Mouse (Mus musculus) liver, embryonic 14.5 days (tissue): ENCODE measurements at regions not wholly inside any gene's neighbourhood (a gene's known extent, or its start where the extent isn't known, plus 50 kb on each side); places are given as distances from the start of the nearest gene placed in this dataset.

ENCODE experiments used
- ATAC-seq: fragments of 200-750 bp; cut with Nextera tagmentation; 2 replicates; pipeline ENCODE4 v1.8.0; 2017; ENCODE audit warnings: moderate number of reproducible peaks, mild to moderate bottlenecking, moderate library complexity; ENCODE audit not compliant: insufficient read depth
- DNase-seq, 3 experiments: peaks; one replicate each; pipeline ENCODE4 v3.0.0-alpha.2; 2012 to 2013; ENCODE audit warnings: low read depth in 3 of 3, low spot score in 3 of 3
- H3K27ac ChIP-seq: fragments of 300-500 bp; sonication (generic); 2 replicates; pipeline ENCODE4 v1.5.1; 2014; ENCODE audit warnings: moderate library complexity, mild to moderate bottlenecking, control low read depth, inconsistent platforms
- H3K27me3 ChIP-seq: fragments of 300-500 bp; sonication (generic); 2 replicates; pipeline ENCODE4 v1.6.1; 2014; ENCODE audit warnings: mild to moderate bottlenecking, low read length, moderate library complexity; ENCODE audit not compliant: control insufficient read depth, insufficient read depth
- H3K36me3 ChIP-seq: fragments of 300-500 bp; sonication (generic); replicated peaks from 2 replicates; pipeline ENCODE4 v1.6.1; 2014; ENCODE audit warnings: low read depth; ENCODE audit not compliant: control insufficient read depth, insufficient read depth
- H3K4me1 ChIP-seq, 2 experiments: fragments of 200-500 bp in 1 of 2; fragments of 300-500 bp in 1 of 2; sonication (generic) in 1 of 2; replicated peaks; 2 replicates each; pipeline ENCODE4 v1.6.1; 2012 to 2014; ENCODE audit warnings: antibody characterized with exemption in 1 of 2, inconsistent platforms in 1 of 2, low read length in 1 of 2; ENCODE audit not compliant: control insufficient read depth in 2 of 2, insufficient read depth in 2 of 2
- H3K4me2 ChIP-seq: fragments of 300-500 bp; sonication (generic); 2 replicates; pipeline ENCODE4 v1.6.1; 2014; ENCODE audit warnings: low read depth, mild to moderate bottlenecking, control low read depth, moderate library complexity
- H3K4me3 ChIP-seq, 2 experiments: fragments of 200-500 bp in 1 of 2; fragments of 300-500 bp in 1 of 2; sonication (generic) in 1 of 2; 2 replicates each; pipeline ENCODE4 v1.5.1; 2012 to 2014; ENCODE audit warnings: low read depth in 2 of 2, low read length in 2 of 2, mild to moderate bottlenecking in 2 of 2, control low read depth in 1 of 2, inconsistent platforms in 1 of 2, moderate library complexity in 1 of 2; ENCODE audit not compliant: insufficient read depth in 1 of 2
- H3K9ac ChIP-seq: fragments of 300-500 bp; sonication (generic); replicated peaks from 2 replicates; pipeline ENCODE4 v1.6.1; 2014; ENCODE audit warnings: mild to moderate bottlenecking, control low read depth, moderate library complexity
- H3K9me3 ChIP-seq: fragments of 300-500 bp; sonication (generic); 2 replicates; pipeline ENCODE4 v1.6.1; 2016; ENCODE audit warnings: low read length, mixed read lengths; ENCODE audit not compliant: control insufficient read depth
- CTCF ChIP-seq: IDR thresholded peaks from 2 replicates; pipeline ENCODE4 v1.5.1; 2016; ENCODE audit warnings: antibody characterized with exemption, low read depth, control low read depth
- EP300 ChIP-seq: IDR thresholded peaks from 2 replicates; pipeline ENCODE4 v1.6.1; 2016; ENCODE audit warnings: antibody characterized with exemption, low read depth
- WGBS: fragments of 180-500 bp; shearing (Covaris S2); extraction: QIAGEN DNeasy Blood & Tissue Kit; methylation state at CpG from one replicate; pipeline ENCODE4 v1.1.7; 2014; ENCODE audit not compliant: insufficient replicate concordance; 5-methylcytosine and 5-hydroxymethylcytosine counted together

- H3K27ac ChIP-seq = no peak overlapping the region
- no peak overlapping the region for H3K4me2 ChIP-seq
- no peak overlapping the region for H3K9ac ChIP-seq
- H3K4me3 ChIP-seq = no peak overlapping the region
- H3K36me3 ChIP-seq = no peaks in the 10 kb centered on the region
- H3K27me3 ChIP-seq = no peaks in the 10 kb centered on the region
- no peak for DNase-seq
- H3K4me1 ChIP-seq = no peaks in the 10 kb centered on the region
- ATAC-seq = no peak
- TF ChIP-seq CTCF (no peak), EP300 (no peak)
- H3K9me3 ChIP-seq = no peaks in the 10 kb centered on the region
These were observed 2672.3 kb upstream of the Gm6569 start for GRCm38 (mm10) chr15:71162097-71162496.

DNA sequence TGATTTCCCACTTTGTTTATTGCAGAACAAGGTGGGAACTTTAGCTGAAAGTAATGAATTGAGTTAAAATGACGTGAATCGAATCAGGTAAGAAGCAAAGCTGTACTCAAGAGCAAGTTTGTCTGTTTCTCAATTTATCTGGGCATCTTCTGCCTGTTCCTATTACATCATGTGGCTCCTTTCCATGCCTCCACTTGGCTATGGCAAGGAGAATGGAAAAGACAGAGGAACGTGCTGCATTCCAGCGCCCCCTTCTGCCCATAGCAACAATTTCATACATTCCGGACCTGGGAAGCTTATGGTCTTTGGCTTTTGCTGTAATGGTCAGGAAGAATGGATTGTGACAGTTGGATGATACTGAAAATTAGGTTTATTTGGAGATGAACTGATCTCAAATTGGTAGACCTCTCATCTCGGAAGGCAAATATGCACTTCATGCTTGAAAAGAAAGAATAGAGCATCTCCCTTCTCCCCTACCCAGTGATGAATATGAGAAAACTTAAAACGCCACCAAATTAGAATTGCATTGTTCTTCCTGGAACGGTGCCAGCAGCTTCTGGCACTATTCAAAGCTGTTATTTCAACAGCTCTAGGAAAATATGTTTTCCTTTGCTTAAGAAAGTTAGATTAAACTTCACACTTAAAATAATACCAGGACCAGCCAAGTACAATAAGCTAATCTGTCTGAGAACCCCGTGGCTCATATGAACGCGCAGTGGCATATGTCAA, 2639.2 kb upstream of the Gm6569 start:
- Histone ChIP-seq H3K27me3 (no peaks in the 10 kb centered on the region), H3K4me1 (no peaks in the 10 kb centered on the region), H3K36me3 (no peaks in the 10 kb centered on the region), H3K4me3 (no peak overlapping the region), H3K9ac (no peak overlapping the region), H3K9me3 (no peaks in the 10 kb centered on the region), H3K4me2 (no peak overlapping the region), H3K27ac (no peak overlapping the region)
- no peak for TF ChIP-seq EP300
- no peak for TF ChIP-seq CTCF
- ATAC-seq = no peak
- DNase-seq = no peak
- WGBS = 46% methylated on average over 11 of the region's 11 CpGs

- Histone ChIP-seq H3K27me3 (no peaks in the 10 kb centered on the region), H3K9ac (no peak overlapping the region), H3K9me3 (no peaks in the 10 kb centered on the region), H3K4me2 (no peak overlapping the region), H3K4me1 (no peaks in the 10 kb centered on the region), H3K27ac (no peak overlapping the region), H3K36me3 (no peaks in the 10 kb centered on the region), H3K4me3 (no peak overlapping the region)
- peak in 1 of 3 experiments; percentile 0 for DNase-seq
- no peak for ATAC-seq
- WGBS = 38% methylated on average over 9 of the region's 9 CpGs
- TF ChIP-seq EP300 (no peak), CTCF (peak; percentile 44)
These were observed 2593.6 kb upstream of the Gm6569 start for GRCm38 (mm10) chr15:71240647-71241351.

DNA sequence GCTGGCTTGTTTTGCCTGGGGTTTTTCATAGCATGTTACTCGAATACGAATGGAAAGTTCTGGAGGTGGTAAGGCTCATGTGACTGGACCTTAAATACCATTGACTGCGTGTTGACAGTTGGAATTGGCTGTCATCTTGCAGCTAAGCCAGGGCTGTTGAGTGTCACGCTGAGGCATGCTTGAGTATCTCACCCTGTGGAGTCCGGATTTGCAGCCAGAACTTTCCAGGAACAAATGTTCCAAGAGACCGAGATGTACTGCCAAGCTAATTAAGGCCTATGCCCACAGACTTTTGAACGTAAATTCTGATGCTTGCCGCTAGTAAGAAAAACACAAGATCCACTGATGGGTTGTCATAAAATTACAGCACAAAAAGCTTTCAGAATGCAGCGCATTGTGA, 2590.8 kb upstream of the Gm6569 start:
- Histone ChIP-seq H3K27me3 (no peaks in the 10 kb centered on the region), H3K4me3 (no peak overlapping the region), H3K9ac (no peak overlapping the region), H3K36me3 (no peaks in the 10 kb centered on the region), H3K27ac (no peak overlapping the region), H3K4me1 (no peaks in the 10 kb centered on the region), H3K4me2 (no peak overlapping the region), H3K9me3 (no peaks in the 10 kb centered on the region)
- no peak for ATAC-seq
- TF ChIP-seq EP300 (no peak), CTCF (no peak)
- 60% methylated on average over 9 of the region's 9 CpGs for WGBS
- no peak for DNase-seq

DNA sequence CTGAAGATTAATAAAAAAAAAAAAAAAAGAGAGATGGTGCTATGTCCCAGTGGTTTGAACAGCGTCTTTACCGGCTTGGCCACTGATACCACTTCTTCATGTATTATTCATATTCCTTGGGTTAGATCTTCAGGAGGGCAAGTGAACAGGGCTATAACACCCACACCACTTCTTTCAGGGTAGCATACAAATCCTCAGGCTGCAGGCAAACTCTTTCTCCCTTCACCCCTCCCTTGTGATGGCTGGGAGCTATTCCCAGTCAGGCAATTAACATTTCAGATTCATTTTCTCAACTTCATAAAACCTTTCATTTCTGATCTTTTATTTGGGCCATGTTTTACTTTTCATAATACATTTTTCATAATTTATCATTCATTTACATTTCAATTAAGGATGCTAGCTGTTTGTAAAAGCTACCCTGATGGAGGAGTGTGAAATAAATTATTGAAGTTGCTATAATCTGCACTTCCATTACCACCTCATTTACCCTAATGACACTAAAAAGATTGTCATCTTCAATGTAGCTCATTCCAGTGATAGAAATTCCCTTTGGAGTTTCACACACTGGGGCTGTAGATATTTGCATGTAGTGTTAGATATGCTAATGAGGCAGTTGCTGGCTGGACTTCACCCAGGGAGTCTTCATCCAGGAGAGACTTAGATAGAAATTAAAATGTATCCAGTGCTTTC, 2558.3 kb upstream of the Gm6569 start:
- no peak for TF ChIP-seq CTCF
- no peak for TF ChIP-seq EP300
- H3K9ac ChIP-seq = no peak overlapping the region
- H3K9me3 ChIP-seq = no peaks in the 10 kb centered on the region
- no peaks in the 10 kb centered on the region for H3K27me3 ChIP-seq
- no peak overlapping the region for H3K4me2 ChIP-seq
- no peak overlapping the region for H3K27ac ChIP-seq
- H3K4me3 ChIP-seq = no peak overlapping the region
- no peaks in the 10 kb centered on the region for H3K36me3 ChIP-seq
- no peaks in the 10 kb centered on the region for H3K4me1 ChIP-seq
- no peak for ATAC-seq
- DNase-seq = no peak
- 77% methylated on average over 2 of the region's 2 CpGs for WGBS
